ENCODE assay signal across 9 mouse cellular contexts in genomic region chr8:121731471-121732333, GRCm38 (mm10). TPM values are rescaled to one million over a fixed set of nuclear protein-coding genes. Genes with fewer than 3 reads are reported as not detected.
DNase-seq lines count a peak whose midpoint lies in the region; ATAC-seq and TF ChIP-seq lines count a peak whose summit lies in the region.
"Had no signal": no experiment of that assay in that cellular context is flagged by ENCODE, and none has a peak within 500 bp of the region (broad histone marks: within the 10 kb centered on the region; RNA-seq: fewer than 3 reads in every experiment).

No protein-coding gene starts in this region.

- H3K9me3 ChIP-seq in forebrain, embryonic 14.5 days (replicated peaks; ENCODE audit: control insufficient read depth, low read length): no peaks in the 10 kb centered on the region
- no peaks in the 10 kb centered on the region for H3K9me3 ChIP-seq in neural tube, embryonic 11.5 days (ENCODE audit: control insufficient read depth, low read length)

- DNase-seq in kidney, adult 2 months: peak; percentile 31
- DNase-seq in kidney, adult 8-10 months: no peak
- DNase-seq in forebrain, embryonic 14.5 days (ENCODE audit: low spot score): peak; percentile 51
- peak; percentile 51 to 55 for DNase-seq in layer of hippocampus, postnatal 10 days (ENCODE audit: low spot score in 2 of 2)
- peak; percentile 43 for DNase-seq in neural tube, embryonic 11.5 days (ENCODE audit: low spot score)
- DNase-seq in testis, postnatal 14 days (ENCODE audit: low spot score): no peak
- DNase-seq in gastrocnemius, postnatal 4 days (ENCODE audit: low spot score in 2 of 2): no peak
- no peak for DNase-seq in lung, postnatal 4 days

- TF ChIP-seq CTCF in kidney, adult 2 months (conservative IDR thresholded peaks at IDR 0.05; ENCODE audit: insufficient read depth, insufficient read length, low read depth, low read length): no peak

- TF ChIP-seq POLR2A in kidney, adult 2 months (IDR thresholded peaks at IDR 0.05; ENCODE audit: low read depth, low read length): no peak

- H3K9ac ChIP-seq in forebrain, embryonic 14.5 days (ENCODE audit: low read length): peak overlapping the region; percentile 78
- peak overlapping the region; percentile 58; the same call in 1 of the 2 replicates for H3K9ac ChIP-seq in neural tube, embryonic 11.5 days (ENCODE audit: low read length)

- no peak overlapping the region for H3K27ac ChIP-seq in kidney, adult 2 months (ENCODE audit: insufficient read depth, low read depth, low read length)
- no peak overlapping the region; the same call in 1 of the 2 replicates for H3K27ac ChIP-seq in forebrain, embryonic 14.5 days (ENCODE audit: low read depth, low read length)
- no peak overlapping the region for H3K27ac ChIP-seq in neural tube, embryonic 11.5 days (ENCODE audit: low read depth, low read length)

- H3K36me3 ChIP-seq in kidney, adult 2 months (ENCODE audit: control insufficient read depth, insufficient read depth, low read length): no peaks in the 10 kb centered on the region
- H3K36me3 ChIP-seq in forebrain, embryonic 14.5 days (ENCODE audit: control insufficient read depth, insufficient read depth, low read length): no peaks in the 10 kb centered on the region
- no peaks in the 10 kb centered on the region for H3K36me3 ChIP-seq in neural tube, embryonic 11.5 days (ENCODE audit: control insufficient read depth, insufficient read depth, low read length)

- no peaks in the 10 kb centered on the region for H3K4me1 ChIP-seq in kidney, adult 2 months (ENCODE audit: control insufficient read depth, insufficient read depth, low read length)
- H3K4me1 ChIP-seq in forebrain, embryonic 14.5 days (ENCODE audit: control insufficient read depth, insufficient read depth, low read length): peaks cover 8% of the 10 kb centered on the region
- H3K4me1 ChIP-seq in neural tube, embryonic 11.5 days (ENCODE audit: control insufficient read depth, insufficient read depth, low read length): 0 out of 2 replicates have a peak, but pooled peaks cover 3% of the 10 kb centered on the region

- H3K4me3 ChIP-seq in kidney, adult 2 months (ENCODE audit: insufficient read depth, low read depth, low read length): no peak overlapping the region
- H3K4me3 ChIP-seq in forebrain, embryonic 14.5 days (ENCODE audit: low read depth, low read length): peak overlapping the region; percentile 64
- H3K4me3 ChIP-seq in neural tube, embryonic 11.5 days (ENCODE audit: low read depth, low read length): peak overlapping the region; percentile 58

- peak; percentile 56; the same call in 1 of the 2 replicates for ATAC-seq in forebrain, embryonic 14.5 days
- ATAC-seq in neural tube, embryonic 11.5 days (ENCODE audit: insufficient read depth, low FRiP score, low TSS enrichment): no peak

- peak overlapping the region; percentile 61 for H3K4me2 ChIP-seq in forebrain, embryonic 14.5 days (ENCODE audit: low read length)
- H3K4me2 ChIP-seq in neural tube, embryonic 11.5 days (ENCODE audit: low read depth): peak overlapping the region; percentile 87

- WGBS in kidney, adult 2 months: 5% methylated on average over 26 of the region's 26 CpGs
- 3% methylated on average over 26 of the region's 26 CpGs for WGBS in forebrain, embryonic 14.5 days
- 5% methylated on average over 26 of the region's 26 CpGs for WGBS in neural tube, embryonic 11.5 days

- peaks cover 3% of the 10 kb centered on the region; the same call in 1 of the 2 replicates for H3K27me3 ChIP-seq in kidney, adult 2 months (replicated peaks; ENCODE audit: control insufficient read depth, insufficient read depth, low read length)
- H3K27me3 ChIP-seq in forebrain, embryonic 14.5 days (replicated peaks; ENCODE audit: control insufficient read depth, insufficient read depth, low read length): peaks cover 34% of the 10 kb centered on the region
- H3K27me3 ChIP-seq in neural tube, embryonic 11.5 days (ENCODE audit: control insufficient read depth, insufficient read depth, low read length): peaks cover 49% of the 10 kb centered on the region

RNA-seq across cellular contexts. Expression of gene Jph3, which starts 2.3 kb away (rescaled TPM):
- 0.07 and 0.20 TPM in 2 replicates for polyA plus RNA-seq in kidney, adult 2 months (2012; rRNA removed)
- 44.1 and 55.9 TPM in 2 replicates for polyA plus RNA-seq in forebrain, embryonic 14.5 days (2014; fragmentation: Nextera tagmentation; extraction: Ambion mirVana)
- total RNA-seq in layer of hippocampus, postnatal 10 days (2021): 100 to 1,000 TPM; 155 TPM
- polyA plus RNA-seq in neural tube, embryonic 11.5 days (2014; fragmentation: Nextera tagmentation; extraction: Ambion mirVana): 16.9 and 18.1 TPM in 2 replicates
- under 1 TPM; 0.12 to 0.16 TPM for total RNA-seq in gastrocnemius, postnatal 4 days (2021)
- total RNA-seq: common myeloid progenitor, adult 5-6 weeks had no signal

Comparison
In these comparisons a context has a peak if more than half of its experiments do, and no peak if none do; other contexts are left out.
1. DNase-seq: peak in kidney, adult 2 months (single experiment), forebrain, embryonic 14.5 days (single experiment), layer of hippocampus, postnatal 10 days (2 of 2) and neural tube, embryonic 11.5 days (single experiment); none in kidney, adult 8-10 months (0 of 2), testis, postnatal 14 days (single experiment), gastrocnemius, postnatal 4 days (0 of 2) and lung, postnatal 4 days (0 of 2).
2. RNA of gene Jph3, which starts 2.3 kb away (polyA plus RNA-seq): 44.1 to 55.9 TPM in forebrain, embryonic 14.5 days and 16.9 to 18.1 TPM in neural tube, embryonic 11.5 days; 0.07 to 0.20 TPM in kidney, adult 2 months; every median in the first group is over 10 times any median in the second.